Mouse (Mus musculus) forebrain, embryonic 16.5 days (tissue): ENCODE measurements at regions not wholly inside any gene's neighbourhood (a gene's known extent, or its start where the extent isn't known, plus 50 kb on each side); places are given as distances from the start of the nearest gene placed in this dataset.

Source experiments
- ATAC-seq: fragments of 200-750 bp; cut with Nextera tagmentation; 2 replicates; pipeline ENCODE4 v1.8.0; 2017; ENCODE audit warnings: mild to moderate bottlenecking, moderate library complexity
- H3K27ac ChIP-seq: fragments of 300-500 bp; sonication (generic); 2 replicates; pipeline ENCODE4 v1.5.1; 2014; ENCODE audit warnings: low read length, control low read depth
- H3K27me3 ChIP-seq: fragments of 300-500 bp; sonication (generic); replicated peaks from 2 replicates; pipeline ENCODE4 v1.6.1; 2014; ENCODE audit warnings: low read length; ENCODE audit not compliant: control insufficient read depth, insufficient read depth
- H3K36me3 ChIP-seq: fragments of 300-500 bp; sonication (generic); 2 replicates; pipeline ENCODE4 v1.6.1; 2014; ENCODE audit not compliant: control insufficient read depth, insufficient read depth
- H3K4me1 ChIP-seq: fragments of 300-500 bp; sonication (generic); replicated peaks from 2 replicates; pipeline ENCODE4 v1.6.1; 2014; ENCODE audit warnings: low read length; ENCODE audit not compliant: control insufficient read depth, insufficient read depth
- H3K4me2 ChIP-seq: fragments of 300-500 bp; sonication (generic); 2 replicates; pipeline ENCODE4 v1.6.1; 2014; ENCODE audit warnings: mild to moderate bottlenecking, low read length, control low read depth
- H3K4me3 ChIP-seq: fragments of 300-500 bp; sonication (generic); replicated peaks from 2 replicates; pipeline ENCODE4 v1.5.1; 2014; ENCODE audit warnings: mild to moderate bottlenecking, low read length, control low read depth
- H3K9ac ChIP-seq: fragments of 300-500 bp; sonication (generic); replicated peaks from 2 replicates; pipeline ENCODE4 v1.6.1; 2014; ENCODE audit warnings: low read depth, low read length, control low read depth
- H3K9me3 ChIP-seq: fragments of 300-500 bp; sonication (generic); 2 replicates; pipeline ENCODE4 v1.6.1; 2016; ENCODE audit warnings: low read length; ENCODE audit not compliant: control insufficient read depth
- WGBS: fragments of 180-500 bp; shearing (Covaris S2); extraction: QIAGEN DNeasy Blood & Tissue Kit; methylation state at CpG from one replicate; pipeline ENCODE4 v1.1.7; 2014; 5-methylcytosine and 5-hydroxymethylcytosine counted together

DNA sequence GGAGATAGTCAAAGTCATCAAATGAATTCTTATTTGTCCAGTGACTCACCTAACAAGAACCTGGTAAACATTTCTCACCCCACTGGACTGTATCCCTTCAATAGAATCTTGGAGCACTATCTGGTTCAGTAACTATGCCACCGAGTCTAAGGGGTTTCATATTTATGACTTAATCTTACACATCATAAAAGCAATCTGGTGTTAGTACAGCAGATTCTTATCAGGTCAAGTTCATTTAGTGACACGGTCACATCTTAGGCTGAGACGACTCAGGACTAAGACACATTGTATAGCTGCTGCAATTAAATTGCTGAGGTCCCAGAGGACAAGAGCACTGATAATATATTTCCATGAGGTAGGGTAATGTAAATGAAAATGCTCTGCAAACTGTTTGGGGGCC is 57.4 kb upstream of the Tmem26 start:
- 91% methylated on average over 3 of the region's 3 CpGs for WGBS
- Histone ChIP-seq H3K9me3 (no peaks in the 10 kb centered on the region), H3K27ac (no peak overlapping the region), H3K36me3 (no peaks in the 10 kb centered on the region), H3K9ac (no peak overlapping the region), H3K4me3 (no peak overlapping the region), H3K4me2 (no peak overlapping the region), H3K27me3 (no peaks in the 10 kb centered on the region), H3K4me1 (0 out of 2 replicates have a peak, but pooled peaks cover 3% of the 10 kb centered on the region)
- no peak for ATAC-seq

DNA sequence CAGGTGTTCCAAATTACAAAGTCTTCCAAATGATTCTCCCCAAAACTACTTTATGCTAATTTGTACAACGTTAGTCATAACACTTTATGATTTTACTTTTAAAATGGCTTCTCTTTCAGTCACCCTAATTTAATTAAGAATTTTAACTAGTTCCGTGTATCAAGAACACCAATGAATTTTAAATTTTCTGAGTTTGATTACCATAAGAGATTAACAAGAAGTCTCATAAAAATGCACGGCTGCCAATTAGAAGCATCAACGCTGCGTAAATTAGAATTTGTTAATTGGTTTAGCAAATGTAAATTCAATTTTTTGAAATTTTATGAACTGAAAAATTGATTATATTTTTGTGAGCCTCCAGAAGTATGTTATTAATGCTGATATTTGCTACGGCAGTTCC is 54.1 kb upstream of the Tmem26 start:
- H3K4me1 ChIP-seq, result 0 out of 2 replicates have a peak, but pooled peaks cover 3% of the 10 kb centered on the region
- ATAC-seq, result peak; percentile 51; the same call in 1 of the 2 replicates

DNA sequence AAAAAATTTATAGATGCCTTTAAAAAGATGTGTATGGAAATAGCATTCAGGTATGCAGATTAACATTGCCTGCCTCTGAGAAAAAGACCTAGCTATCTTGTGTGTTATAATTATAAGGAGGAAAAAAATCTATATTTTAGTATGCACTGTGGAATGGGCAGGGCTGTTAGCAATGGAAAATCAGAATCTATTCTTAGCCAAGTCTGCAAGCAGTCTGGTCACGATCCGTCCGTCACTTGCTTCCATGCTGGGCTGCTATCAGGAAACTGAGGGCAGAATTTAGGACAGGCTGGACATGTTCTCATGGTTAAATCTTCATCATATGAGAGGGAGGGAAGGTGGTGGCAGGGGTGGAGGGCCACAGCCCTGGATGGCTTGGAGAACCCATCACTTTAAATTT is 53.5 kb upstream of the Tmem26 start:
- 38% methylated on average over 3 of the region's 3 CpGs for WGBS
- Histone ChIP-seq H3K4me2 (no peak overlapping the region), H3K4me1 (0 out of 2 replicates have a peak, but pooled peaks cover 3% of the 10 kb centered on the region), H3K4me3 (no peak overlapping the region), H3K9ac (no peak overlapping the region), H3K36me3 (no peaks in the 10 kb centered on the region), H3K27ac (peak overlapping the region; percentile 80), H3K9me3 (no peaks in the 10 kb centered on the region), H3K27me3 (no peaks in the 10 kb centered on the region)
- ATAC-seq, result peak; percentile 81

More for the DNA sequence above, 54.1 kb upstream of the Tmem26 start:
- Histone ChIP-seq H3K4me3 (no peak overlapping the region), H3K36me3 (no peaks in the 10 kb centered on the region), H3K9me3 (no peaks in the 10 kb centered on the region), H3K4me2 (no peak overlapping the region), H3K27me3 (no peaks in the 10 kb centered on the region), H3K9ac (no peak overlapping the region), H3K27ac (0 out of 2 replicates have a peak overlapping the region, but pooled peaks have one; percentile 45)
- 57% methylated on average over 6 of the region's 6 CpGs for WGBS

DNA sequence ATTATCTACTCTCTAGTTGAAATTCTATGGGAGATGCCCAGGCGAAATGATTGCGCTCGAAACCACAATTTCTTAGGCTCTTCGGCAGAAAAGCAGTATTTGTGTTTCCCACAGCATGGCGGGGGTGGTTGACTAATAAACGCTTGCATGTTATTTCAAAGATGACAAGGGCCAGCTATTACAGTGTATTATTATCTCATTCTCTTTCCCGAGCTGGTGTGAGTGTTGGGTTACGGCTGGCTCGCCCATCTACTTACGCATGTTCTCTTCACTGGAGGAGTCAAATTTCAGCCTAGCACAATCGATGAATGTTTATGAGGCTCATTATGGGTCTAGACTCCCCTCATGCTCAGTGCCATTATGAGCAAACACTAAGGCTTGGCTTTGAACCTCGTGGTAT is 51.2 kb upstream of the Tmem26 start:
- Histone ChIP-seq H3K4me3 (no peak overlapping the region), H3K36me3 (no peaks in the 10 kb centered on the region), H3K4me1 (0 out of 2 replicates have a peak, but pooled peaks cover 3% of the 10 kb centered on the region), H3K9ac (no peak overlapping the region), H3K27ac (0 out of 2 replicates have a peak overlapping the region, but pooled peaks have one; percentile 29), H3K4me2 (no peak overlapping the region), H3K9me3 (no peaks in the 10 kb centered on the region), H3K27me3 (no peaks in the 10 kb centered on the region)
- WGBS, result 69% methylated on average over 12 of the region's 12 CpGs
- ATAC-seq, result no peak

DNA sequence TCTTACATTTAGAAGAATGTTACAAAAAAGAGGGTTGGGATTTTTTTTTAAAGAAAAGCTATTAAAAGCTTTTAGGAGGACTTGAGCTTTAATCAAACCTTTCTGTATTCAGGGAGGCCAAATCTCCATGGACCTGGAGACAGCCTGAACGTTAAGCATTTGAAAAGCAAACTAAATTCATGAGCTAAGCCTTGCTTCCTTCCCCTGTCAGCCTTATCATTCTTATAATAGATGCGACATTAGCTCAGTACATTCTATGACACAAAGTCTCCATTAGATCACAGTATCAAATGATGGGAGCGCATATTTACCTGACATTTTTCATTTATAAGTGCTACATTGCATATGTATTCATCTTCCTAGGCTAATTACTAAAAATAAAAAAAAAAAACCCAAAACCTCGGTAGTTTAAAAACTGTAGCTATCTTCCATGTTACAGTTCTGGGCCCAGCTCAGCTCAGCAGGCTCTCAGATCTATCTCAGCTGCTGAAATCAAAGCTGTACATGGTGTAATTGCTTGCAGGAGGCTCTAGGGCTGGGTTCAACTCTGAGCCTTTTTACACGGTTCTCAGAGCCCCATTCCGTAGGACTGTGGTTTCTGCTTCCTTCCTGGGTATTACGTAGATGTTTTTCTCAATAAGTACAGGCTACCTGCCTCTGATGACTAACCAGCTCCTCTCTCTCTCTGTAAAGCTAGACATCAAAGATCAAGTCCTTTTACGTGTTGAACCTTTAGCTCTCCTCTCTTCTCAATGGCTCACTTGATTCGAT is 50.2 kb upstream of the Tmem26 start:
- ATAC-seq, result 0 out of 2 replicates have a peak, but pooled peaks have one; percentile 32
- H3K4me1 ChIP-seq, result 0 out of 2 replicates have a peak, but pooled peaks cover 3% of the 10 kb centered on the region
- no peaks in the 10 kb centered on the region for H3K27me3 ChIP-seq
- no peaks in the 10 kb centered on the region for H3K36me3 ChIP-seq
- no peak overlapping the region for H3K9ac ChIP-seq
- no peak overlapping the region for H3K4me3 ChIP-seq
- no peaks in the 10 kb centered on the region for H3K9me3 ChIP-seq
- 0 out of 2 replicates have a peak overlapping the region, but pooled peaks have one; percentile 6 for H3K27ac ChIP-seq
- no peak overlapping the region for H3K4me2 ChIP-seq
- 76% methylated on average over 9 of the region's 9 CpGs for WGBS
